Mouse (Mus musculus): ENCODE measurements around the gene Bnip2.
"Not testable (repeated sequence)": the region's sequence is repeated elsewhere in the genome, so short reads cannot be mapped to it uniquely, and the experiment has no call there.

The Bnip2 gene

DNA sequence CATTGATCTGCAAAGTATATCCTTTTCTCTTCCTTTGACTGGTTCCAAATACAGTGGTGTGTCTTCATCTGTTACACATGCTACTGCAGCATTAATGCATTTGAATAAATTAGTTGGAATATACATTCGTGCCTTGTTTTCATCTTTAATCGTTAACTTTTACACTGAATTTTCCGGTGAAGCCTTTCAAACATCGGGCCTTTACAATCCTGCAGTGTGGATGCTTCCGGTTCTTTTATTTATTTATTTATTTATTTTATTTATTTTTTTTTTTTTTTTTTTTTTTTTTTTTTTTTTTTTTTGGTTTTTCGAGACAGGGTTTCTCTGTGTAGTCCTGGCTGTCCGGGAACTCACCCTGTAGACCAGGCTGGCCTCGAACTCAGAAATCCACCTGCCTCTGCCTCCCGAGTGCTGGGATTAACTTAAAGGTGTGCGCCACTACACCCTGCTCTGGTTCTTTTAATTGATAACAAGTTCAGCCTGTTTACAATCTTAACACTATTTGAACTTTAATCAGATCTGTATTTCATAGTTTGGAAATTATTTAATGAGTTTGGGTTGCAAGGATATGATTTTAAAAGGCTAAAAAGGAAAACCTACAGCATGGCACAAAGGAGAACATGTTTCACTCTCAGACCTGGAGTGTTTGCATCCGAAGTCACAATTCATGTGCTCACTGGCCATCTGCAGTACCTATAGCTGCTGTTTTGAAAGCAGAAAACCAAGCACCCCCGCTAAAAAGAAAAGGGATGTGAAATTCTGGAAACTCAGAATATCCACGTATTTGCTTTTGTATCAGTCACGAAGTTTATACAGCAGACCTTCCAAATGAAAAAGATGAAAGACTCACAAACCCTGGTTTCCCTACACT, 22.5 kb downstream of the Bnip2 start:
- no peak for DNase-seq

DNA sequence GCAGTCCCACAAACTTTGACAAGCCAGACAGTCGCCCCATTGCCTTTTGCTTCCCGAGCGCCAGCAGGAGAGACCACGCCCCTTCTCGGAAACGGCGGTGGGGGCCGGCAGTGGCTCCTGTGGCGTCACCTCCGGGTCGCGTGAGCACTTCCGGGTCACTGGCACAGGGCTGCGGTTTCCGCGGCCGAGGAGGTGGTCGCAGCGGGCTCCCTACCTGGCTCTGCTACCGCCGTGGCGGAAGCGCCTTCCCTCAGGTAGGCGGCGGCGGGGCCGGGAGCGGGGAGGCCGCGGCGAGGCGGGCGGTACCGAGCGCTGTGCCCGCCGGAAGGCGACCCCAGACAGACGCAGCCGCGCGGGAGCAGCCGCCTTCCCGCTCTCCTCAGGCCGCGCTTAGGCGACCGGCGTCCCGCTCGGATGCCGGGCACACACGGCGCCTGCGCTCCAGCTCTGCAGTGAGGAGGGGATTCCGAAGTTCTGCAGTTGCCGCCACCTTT, 23.2 kb downstream of the Bnip2 start, which contains the start of gene Gtf2a2:
Gtf2a2 (plus strand) TSS at position 143 of the 494 bp plus-strand sequence.
- peak; percentile 92 to 94 for DNase-seq

DNA sequence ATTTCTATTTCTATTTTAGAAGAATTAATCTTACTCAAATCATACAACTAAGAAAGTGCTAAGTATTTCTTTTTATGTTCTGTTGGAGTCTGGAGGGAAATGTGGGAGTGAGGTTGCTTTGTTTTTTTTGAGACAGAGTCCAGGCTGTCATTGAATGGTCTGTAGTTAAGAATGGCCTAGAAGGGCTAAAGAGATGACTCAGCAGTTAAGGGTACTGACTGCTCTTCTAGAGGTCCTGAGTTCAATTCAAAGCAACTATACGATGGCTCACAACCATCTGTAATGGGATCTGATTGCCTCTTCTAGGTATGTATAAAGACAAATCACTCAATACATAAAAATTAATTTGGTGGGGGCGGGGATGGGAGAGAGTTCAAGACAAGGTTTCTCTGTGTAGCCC, 26.4 kb downstream of the Bnip2 start:
- no peak for DNase-seq

DNA sequence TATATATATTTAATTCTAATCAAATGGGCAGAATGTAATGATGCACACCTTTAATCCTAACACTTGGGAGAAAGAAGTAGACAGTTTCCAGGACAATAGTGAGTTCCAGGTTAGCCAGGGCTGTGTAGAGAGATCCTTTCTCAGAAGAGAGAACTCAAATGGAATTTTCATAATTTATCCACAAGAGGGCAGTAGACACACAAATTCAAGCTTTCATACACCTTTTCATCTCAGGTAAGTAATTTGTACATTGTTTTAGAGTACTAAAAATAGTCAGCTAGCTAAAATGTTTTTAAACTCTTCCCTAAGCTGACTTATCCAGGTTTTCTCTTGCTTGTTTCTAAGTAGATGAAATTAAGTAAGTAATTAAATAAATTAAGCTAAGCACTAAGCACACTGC, 29.6 kb downstream of the Bnip2 start:
- no peak for DNase-seq

DNA sequence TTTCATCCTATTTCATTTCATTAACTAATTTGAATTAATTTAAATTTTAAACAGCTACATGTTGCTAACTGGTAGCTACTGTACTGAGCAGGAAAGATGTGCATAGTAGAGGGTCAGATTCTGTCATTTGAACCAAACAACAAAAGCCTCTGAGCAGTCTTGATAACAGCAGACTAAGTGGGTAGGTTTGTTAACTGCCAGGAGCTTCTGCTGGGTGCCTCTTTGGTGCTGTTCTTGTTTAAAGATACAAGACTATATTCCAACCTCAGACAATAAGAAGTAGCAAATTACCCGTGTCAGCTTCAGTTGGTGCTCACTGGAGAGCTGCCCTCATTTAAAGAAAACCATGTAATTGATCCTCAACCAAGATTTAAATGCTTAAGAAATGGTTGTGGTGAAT, 32.3 kb downstream of the Bnip2 start:
- no peak for DNase-seq

DNA sequence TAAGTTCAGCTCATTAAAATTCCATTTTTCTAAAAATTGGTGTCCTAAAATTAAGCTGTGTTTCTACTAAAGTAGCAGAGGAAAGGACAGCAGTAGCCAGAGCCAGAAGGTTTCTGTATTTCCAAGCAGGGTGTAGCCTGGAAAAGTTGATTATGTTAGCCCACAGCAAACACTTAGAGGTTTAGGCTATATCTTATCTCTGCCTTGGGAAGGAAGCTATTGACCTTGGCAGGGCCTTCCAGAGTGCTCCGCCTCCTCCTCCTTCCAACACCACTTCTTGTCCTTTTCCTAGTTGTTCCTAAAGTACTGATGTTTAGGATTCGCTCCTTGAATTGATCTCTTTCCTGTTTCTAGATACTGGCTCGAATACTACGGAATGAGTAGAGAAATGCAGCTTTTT, 32.8 kb downstream of the Bnip2 start:
- no peak for DNase-seq

DNA sequence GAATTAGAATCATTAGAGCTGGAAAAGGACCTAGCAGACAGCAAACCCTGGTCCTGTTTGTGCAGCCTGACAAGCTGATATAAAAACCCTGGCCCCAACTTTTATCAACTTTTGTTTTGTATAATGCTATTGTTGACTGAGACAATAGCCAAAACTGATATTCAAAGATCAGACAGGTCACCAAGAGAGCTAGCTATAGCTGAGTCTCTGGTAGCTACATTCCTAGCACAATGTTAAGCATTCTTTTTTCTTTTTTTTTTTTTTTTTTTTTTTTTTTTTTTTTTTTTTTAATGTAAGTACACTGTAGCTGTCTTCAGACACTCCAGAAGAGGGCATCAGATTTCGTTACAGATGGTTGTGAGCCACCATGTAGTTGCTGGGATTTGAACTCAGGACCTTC, 34.3 kb downstream of the Bnip2 start:
- not testable (repeated sequence) for DNase-seq

DNA sequence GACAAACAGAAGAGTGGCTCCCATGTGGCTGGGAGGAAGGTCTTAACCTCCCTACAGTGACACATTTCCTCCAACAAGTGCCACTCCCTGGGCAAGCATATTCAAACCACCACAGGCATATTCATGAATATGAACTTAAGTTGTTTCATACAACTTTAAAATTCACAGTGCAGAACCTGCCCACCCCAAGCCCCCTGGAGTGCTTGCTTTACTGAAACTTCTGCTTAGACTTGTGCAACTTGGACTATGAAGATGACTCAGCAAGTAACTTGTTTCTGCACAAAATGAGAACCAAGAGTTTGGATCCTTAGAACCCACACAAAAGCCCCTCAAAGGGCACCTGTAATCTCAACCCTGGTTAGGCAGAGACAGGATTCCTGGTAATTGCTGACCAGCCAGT, 35.4 kb downstream of the Bnip2 start:
- DNase-seq: no peak

DNA sequence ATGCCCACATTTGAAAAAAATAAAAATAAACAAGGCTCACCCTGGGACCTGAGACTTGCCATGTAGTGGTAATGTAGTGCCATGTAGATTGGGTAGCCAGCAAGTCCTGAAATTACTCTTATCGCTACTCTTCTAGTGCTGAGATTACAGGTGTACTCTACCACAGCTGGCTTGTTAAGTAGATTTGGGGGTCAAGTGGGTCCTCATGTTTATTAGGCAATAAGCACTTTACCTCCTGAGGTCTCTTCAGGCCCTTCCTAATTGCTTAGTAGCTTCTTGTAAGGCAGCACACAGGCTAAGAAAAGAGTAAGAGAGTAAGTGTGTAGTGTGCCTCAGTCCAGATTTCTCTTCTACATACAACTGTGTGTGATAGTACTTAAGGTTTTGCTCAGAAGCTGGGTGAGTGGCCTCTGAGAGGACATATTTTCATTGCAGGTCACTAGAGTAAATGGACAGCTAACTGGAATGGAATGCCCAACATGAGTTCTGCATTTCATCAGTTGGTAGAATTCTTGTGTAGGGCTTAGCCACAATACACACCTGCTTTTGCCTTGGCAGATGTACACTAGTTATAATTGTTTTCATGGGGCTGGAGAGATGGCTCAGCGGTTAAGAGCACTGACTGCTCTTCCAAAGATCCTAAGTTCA, 36.2 kb downstream of the Bnip2 start:
- DNase-seq: no peak

DNA sequence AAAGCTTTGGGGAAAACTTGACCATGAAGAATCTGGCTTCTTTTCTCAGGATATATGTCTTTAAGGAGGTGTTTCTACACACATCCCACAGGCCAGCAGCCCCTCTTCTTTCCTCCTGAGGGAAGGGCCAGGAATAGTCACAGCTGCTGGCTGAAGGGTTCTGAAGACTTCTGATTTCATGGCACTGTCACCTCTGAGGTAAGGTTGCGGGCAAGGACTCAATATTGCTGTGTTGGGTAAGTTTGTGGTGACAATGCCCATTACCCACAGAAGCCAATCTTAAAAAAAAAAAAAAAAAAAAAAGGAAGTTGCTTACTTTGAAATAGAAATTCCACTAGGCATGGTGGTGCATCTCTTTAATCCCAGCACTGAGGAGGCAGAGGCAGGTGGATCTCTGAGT, 42.9 kb downstream of the Bnip2 start:
- no peak for DNase-seq

DNA sequence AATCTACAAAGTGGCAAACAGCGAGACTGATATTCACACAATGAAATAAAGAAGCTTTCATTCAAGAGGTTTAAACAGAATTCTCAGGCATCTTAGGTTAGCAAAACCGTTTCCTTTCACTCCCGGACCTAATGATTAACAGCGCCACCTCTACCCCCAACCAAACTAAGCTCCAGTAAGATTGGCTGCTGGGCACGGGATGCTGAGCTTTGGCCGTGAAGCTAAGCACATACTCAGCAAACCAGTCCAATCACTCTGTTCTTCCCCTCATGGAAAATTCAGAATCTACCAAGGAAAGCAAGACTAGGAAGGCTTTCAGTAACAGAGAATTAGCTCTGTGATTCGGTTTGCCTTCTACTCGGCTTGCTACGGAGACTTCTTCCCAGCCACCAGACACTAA, 43.8 kb downstream of the Bnip2 start:
- DNase-seq: no peak

DNA sequence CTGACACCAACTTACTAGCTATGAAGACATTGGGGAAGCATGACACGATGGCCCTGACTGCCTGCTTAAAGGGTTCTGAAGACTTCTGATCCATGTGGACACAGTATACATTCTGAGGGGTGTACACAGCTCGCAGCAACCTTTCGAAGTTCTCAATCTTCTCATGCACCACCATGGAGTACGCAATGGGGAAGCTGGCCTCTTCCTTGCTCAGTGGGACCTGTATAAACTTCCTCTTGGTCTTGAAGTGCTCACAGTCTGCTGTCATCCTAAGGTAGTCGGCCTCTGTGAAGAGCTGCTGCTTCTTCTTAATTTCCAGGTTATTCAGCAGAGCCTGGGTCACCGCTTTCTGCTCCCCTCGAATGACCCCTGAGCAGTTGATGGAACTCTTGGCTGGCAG, 45.4 kb downstream of the Bnip2 start:
- no peak for DNase-seq

DNA sequence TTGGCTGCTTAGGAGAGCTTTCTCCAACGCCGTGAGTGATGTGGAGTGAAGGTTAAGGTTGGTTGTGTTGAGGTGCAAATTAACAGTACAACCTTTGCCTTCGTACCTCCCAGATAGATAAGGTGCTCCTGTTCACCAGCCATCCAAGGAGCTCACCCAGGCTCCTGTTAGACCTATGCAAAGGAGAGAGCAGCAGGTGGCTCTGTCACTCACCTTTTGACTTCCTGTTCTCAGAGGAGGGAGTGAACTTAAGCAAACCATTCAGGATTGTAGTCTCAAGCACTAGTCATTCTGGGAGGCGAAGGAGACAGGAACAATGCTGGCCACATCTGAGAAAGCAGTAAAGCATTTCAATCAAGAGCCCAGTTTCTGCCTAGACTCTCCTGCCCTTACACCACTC, 47.4 kb downstream of the Bnip2 start:
- no peak for DNase-seq

DNA sequence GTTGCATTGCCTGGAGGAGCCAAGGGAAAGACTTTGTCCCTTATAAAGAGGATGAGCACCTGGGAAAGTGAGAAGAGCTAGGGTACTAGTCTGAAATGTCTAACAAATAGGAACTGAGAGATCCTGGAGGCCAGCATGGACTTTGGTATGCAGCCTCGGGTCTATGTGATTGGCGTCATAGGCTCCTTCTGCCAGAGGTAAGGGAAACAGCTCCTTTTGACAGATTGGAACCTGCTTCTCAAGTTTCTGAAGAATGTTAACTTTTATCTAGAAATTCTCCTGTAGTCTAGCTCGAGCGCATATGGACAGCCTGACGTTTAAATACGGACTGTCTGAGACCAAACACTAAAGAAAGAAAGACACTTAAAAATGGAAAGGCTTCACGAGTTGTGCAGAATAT, 48.7 kb downstream of the Bnip2 start, which contains the start of gene Gcnt3:
Gcnt3 (minus strand) TSS at position 101 of the 400 bp plus-strand sequence.
- no peak for DNase-seq

DNA sequence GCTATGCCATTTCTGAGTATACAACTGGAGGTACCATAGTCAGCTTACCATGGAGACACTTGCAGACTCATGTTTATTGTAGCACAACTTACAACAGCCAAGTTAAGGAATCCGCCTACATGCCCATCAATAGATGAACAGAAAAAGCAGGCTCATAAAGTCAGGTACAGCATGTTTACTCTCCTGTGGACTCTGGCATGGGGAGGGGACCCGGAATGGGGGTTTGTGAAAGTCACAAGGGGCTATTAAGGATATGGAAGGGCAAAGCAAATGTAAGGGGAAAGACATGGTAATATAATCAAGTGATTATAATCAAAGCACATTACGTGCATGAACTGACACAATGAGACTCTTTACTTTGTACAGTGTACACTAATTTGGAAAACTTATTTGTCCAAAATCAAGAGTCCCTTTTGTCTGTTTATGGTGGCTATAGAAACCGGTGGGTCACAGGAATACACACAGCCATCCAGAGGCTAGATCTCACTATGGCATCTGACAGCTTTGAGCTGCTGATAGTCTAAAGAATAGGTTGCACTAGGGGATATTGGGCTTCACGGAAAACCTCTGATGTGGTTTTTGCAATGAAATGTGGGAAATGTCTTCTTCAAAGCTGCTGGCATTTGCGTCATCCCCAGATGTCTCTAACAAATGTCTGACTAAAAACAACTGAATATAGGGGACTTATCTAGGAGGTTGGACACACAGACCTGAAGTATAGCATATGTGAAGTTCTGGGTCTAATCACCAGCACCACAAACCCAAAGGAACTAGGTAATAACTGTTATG, 50.5 kb downstream of the Bnip2 start:
- no peak for DNase-seq

DNA sequence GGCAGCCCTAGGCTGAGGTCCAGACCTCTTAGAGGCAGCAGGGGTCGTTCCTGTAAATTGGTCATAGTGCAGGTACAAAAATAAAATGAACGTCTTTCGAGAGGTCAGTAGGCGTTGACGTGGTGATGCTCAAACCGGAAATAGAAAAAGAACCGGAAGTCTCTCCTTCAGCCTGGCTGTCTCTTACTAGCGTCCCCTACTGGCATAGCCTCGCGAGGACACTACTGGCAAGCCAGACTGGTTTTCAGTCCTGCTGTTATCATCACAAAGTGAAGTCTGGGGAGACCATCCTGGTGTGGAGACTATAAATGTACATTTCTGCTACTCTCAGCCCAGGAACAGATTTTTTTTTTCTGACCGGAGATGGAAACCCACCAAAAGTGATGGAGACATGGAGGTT, 51.3 kb downstream of the Bnip2 start:
- no peak for DNase-seq

DNA sequence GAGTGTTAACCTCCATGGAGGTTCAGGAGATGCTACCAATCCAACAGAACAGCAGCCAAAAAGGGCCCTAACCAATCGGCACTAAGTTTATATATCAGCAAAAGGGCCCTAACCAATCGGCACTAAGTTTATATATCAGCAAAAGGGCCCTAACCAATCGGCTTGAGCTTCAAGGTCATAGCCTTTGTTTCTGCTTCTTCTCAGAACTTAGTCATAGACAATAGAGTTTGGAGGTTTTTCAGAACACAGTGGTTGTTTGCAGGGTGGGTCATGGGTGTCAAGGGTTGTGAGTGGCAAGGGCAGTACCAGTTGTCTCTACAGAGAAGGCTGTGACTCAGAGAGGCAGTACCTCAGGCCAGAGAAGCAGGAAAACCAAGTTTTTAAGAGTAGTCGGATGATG, 52.9 kb downstream of the Bnip2 start:
- no peak for DNase-seq

DNA sequence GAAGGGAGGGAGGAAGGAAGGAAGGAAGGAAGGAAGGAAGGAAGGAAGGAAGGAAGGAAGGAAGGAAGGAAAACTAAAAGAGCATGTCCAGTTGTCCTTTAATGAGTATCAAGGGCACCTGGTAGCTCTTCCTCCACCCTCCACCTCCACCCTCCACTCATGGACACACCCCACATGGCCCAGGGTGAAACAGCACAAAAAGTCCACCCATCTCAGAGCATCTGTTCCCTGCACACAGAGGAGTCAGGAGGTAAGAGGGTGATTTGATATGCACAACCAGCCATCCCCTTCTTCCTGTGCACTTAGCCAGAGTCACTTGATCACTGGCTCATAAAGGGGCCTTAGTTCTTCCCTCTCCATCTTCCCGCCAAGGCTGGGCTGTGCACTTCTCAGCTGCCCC, 53.7 kb downstream of the Bnip2 start:
- no peak for DNase-seq

DNA sequence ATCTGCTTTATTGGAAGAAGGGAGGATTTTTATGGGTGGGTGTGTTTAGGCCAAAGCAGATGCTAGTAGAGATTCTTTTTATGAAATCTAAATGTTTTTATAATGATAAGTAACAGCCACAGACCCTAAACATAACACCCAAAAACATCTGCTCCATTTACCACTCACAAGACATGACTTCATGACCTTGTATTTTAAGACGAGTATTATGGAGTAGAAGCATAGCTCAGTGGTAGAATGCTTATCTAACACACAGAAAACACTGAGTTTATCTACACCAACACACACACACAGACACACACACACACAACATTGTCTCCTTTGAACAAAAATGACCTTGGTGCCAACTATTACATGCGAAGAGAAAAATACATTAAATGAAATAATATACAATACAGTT, 55.6 kb downstream of the Bnip2 start:
- no peak for DNase-seq

DNA sequence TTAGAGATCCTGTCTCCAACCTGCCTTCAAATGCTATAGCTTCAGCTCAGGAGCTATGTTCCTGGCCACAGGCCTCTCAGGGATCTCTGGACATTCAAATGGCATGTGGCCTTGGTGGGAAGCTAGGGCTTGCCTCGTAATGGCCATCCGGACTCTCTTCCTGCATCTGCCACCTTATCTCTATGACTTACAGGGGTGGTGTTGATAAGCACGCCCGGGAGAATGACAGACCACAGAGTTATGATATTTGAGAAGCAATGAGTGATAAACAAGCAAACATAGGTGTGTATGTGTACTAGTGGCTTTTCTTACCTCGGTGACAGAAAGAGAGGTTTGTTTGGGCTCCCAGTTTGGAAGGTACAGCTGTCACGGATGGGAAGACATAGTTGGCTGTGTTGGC, 57.0 kb downstream of the Bnip2 start:
- no peak for DNase-seq

DNA sequence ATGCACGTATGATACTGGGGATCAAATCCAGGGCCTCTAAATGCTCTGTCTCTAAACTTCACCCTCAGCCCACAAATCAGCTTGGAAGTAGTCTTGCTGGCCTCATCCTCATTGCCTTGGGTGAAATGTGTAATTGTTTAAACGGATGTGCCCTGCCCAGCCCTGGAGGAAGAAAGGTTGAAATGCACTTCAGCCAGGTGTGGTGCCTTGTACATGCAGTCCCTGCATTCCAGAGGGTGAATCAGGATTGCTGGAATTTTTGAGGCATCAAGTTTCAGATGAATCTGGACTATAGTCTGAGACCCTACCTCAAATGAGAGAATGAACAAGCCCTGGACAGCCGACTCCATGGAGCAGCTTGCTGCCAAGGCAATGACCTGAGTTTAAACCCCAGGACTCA, 58.6 kb downstream of the Bnip2 start:
- DNase-seq: no peak

DNA sequence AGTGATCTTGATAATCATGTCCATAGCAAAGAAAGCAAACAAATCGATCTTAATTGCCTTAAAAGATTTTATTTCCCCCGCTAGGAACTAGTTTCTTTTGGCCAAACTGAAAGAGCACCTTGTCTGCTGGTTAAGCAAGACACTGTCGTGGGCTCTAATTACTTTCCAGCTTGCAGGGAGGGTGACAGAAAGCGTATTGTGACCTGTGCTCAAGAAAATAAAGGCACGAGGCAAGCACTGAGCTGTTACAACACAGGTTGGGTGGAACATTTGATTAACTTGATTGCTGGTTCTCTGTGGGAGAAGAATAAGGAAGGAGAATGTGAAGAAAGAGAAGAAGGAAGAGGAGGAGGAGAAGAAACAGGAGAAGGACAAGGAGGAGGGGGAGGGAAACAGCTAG, 59.0 kb downstream of the Bnip2 start:
- DNase-seq: no peak

DNA sequence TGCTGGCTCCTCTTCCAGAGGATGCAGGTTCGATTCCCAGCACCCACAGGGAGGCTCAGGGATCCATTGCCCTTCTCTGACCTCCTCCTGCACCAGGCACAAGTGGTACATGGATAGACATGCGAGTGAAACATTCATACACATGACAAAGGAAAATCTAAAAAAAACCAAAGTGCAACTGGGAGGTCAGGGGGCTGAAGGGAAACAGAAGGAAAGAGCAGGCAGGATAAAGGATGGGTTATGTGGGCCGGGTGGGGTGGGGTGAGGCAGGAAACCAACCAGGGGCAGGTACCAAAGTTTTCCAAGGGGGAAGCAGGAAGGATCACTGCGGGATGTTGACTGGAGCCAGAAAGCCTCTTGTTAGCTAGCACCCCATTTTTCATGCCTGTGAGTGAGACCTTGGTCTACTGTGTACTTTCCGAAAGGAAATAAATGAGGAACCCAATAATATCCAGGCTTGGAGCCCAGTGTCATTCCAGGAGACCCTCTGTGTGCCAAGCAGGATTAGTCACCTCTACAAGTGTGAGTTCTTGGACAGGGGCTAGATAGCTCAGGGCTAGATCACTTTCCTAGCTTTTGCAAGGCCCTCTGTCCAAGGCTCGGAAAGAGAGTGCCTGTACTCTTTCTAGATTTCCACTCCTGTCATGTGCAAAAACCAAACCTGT, 59.6 kb downstream of the Bnip2 start:
- DNase-seq: no peak
